Mouse (Mus musculus) MEL (cell line): ENCODE measurements around the gene Rpia. TPM values are rescaled to one million over a fixed set of nuclear protein-coding genes. Genes with fewer than 3 reads are reported as not detected.

ENCODE experiments used
- DNase-seq: peaks from one replicate; pipeline ENCODE4 v3.0.0; 2011; ENCODE audit warnings: low read depth, low spot score
- H3K27ac ChIP-seq: 2 replicates; pipeline ENCODE4 v1.5.1; 2012; ENCODE audit warnings: low read depth, mild to moderate bottlenecking, control low read depth, low read length, moderate library complexity; ENCODE audit not compliant: control insufficient read depth
- H3K27me3 ChIP-seq, 2 experiments: fragments of 150-350 bp in 1 of 2; sonication (generic) in 1 of 2; 2 replicates each; pipeline ENCODE4 v1.6.1; 2012; ENCODE audit warnings: low read length in 2 of 2, mild to moderate bottlenecking in 2 of 2, improper control_type of control experiment in 1 of 2, moderate library complexity in 1 of 2; ENCODE audit not compliant: insufficient read depth in 2 of 2, control insufficient read depth in 1 of 2
- H3K36me3 ChIP-seq, 2 experiments: 2 replicates each; pipeline ENCODE4 v1.6.1; 2012 to 2014; ENCODE audit warnings: low read length in 2 of 2, improper control_type of control experiment in 1 of 2, inconsistent platforms in 1 of 2, mild to moderate bottlenecking in 1 of 2; ENCODE audit not compliant: insufficient read depth in 2 of 2, control insufficient read depth in 1 of 2
- H3K4me1 ChIP-seq, 2 experiments: fragments of 150-350 bp in 1 of 2; sonication (generic) in 1 of 2; 2 replicates each; pipeline ENCODE4 v1.6.1; 2012; ENCODE audit warnings: low read length in 2 of 2, improper control_type of control experiment in 1 of 2, mild to moderate bottlenecking in 1 of 2; ENCODE audit not compliant: insufficient read depth in 2 of 2, control insufficient read depth in 1 of 2
- H3K4me3 ChIP-seq, 2 experiments: fragments of 150-350 bp in 1 of 2; sonication (generic) in 1 of 2; 2 replicates each; pipeline ENCODE4 v1.5.1; 2012; ENCODE audit warnings: low read depth in 2 of 2, low read length in 2 of 2, mild to moderate bottlenecking in 2 of 2, moderate library complexity in 2 of 2, control low read depth in 1 of 2, improper control_type of control experiment in 1 of 2; ENCODE audit not compliant: control insufficient read depth in 1 of 2, insufficient read depth in 1 of 2
- H3K79me2 ChIP-seq: 2 replicates; pipeline ENCODE4 v1.6.1; 2012; ENCODE audit warnings: mild to moderate bottlenecking, low read length, moderate library complexity; ENCODE audit not compliant: control insufficient read depth, poor library complexity, insufficient read depth
- H3K9ac ChIP-seq: 2 replicates; pipeline ENCODE4 v1.6.1; 2012; ENCODE audit warnings: low read depth, mild to moderate bottlenecking, control low read depth, low read length, moderate library complexity; ENCODE audit not compliant: control insufficient read depth, poor library complexity, severe bottlenecking
- H3K9me3 ChIP-seq: fragments of 150-350 bp; sonication (generic); replicated peaks from 2 replicates; pipeline ENCODE4 v1.6.1; 2012; ENCODE audit warnings: mild to moderate bottlenecking, low read length, improper control_type of control experiment, moderate library complexity; ENCODE audit not compliant: insufficient read depth
- CHD1 ChIP-seq: IDR thresholded peaks from 2 replicates; pipeline ENCODE4 v1.6.1; 2012; ENCODE audit warnings: low read depth, mild to moderate bottlenecking, inconsistent platforms, low read length, improper control_type of control experiment
- CHD2 ChIP-seq: IDR thresholded peaks from 2 replicates; pipeline ENCODE4 v1.6.1; 2011; ENCODE audit warnings: low read length, improper control_type of control experiment
- GABPA ChIP-seq: IDR thresholded peaks from 2 replicates; pipeline ENCODE4 v1.6.1; 2012; ENCODE audit warnings: low read depth, mild to moderate bottlenecking, inconsistent platforms, low read length, improper control_type of control experiment, moderate library complexity
- GATA1 ChIP-seq: IDR thresholded peaks from 2 replicates; pipeline ENCODE4 v1.6.1; 2011; ENCODE audit warnings: low read depth, low read length, improper control_type of control experiment
- HCFC1 ChIP-seq: IDR thresholded peaks from 2 replicates; pipeline ENCODE4 v1.6.1; 2012; ENCODE audit warnings: low read depth, mild to moderate bottlenecking, inconsistent platforms, low read length, improper control_type of control experiment, moderate library complexity
- MAFK ChIP-seq: IDR thresholded peaks from 2 replicates; pipeline ENCODE4 v1.6.1; 2011; ENCODE audit warnings: low read depth, mild to moderate bottlenecking, low read length, improper control_type of control experiment, borderline replicate concordance
- MXI1 ChIP-seq: IDR thresholded peaks from 2 replicates; pipeline ENCODE4 v1.6.1; 2011; ENCODE audit warnings: mild to moderate bottlenecking, low read depth, low read length, improper control_type of control experiment
- MYB ChIP-seq: IDR thresholded peaks from 2 replicates; pipeline ENCODE4 v1.6.1; 2011; ENCODE audit warnings: mild to moderate bottlenecking, low read depth, low read length, improper control_type of control experiment
- MYC ChIP-seq: IDR thresholded peaks from 2 replicates; pipeline ENCODE4 v1.6.1; 2011; ENCODE audit warnings: low read depth, mild to moderate bottlenecking, low read length, improper control_type of control experiment, moderate library complexity
- POLR2AphosphoS5 ChIP-seq: IDR thresholded peaks from 2 replicates; pipeline ENCODE4 v1.6.1; 2012; ENCODE audit warnings: low read depth, borderline replicate concordance, mild to moderate bottlenecking, inconsistent platforms, low read length, moderate library complexity, mixed read lengths
- RCOR1 ChIP-seq: IDR thresholded peaks from 2 replicates; pipeline ENCODE4 v1.6.1; 2012; ENCODE audit warnings: low read depth, mild to moderate bottlenecking, inconsistent platforms, low read length, improper control_type of control experiment
- SMC3 ChIP-seq: IDR thresholded peaks from 2 replicates; pipeline ENCODE4 v1.6.1; 2011; ENCODE audit warnings: low read depth, low read length, improper control_type of control experiment
- UBTF ChIP-seq: IDR thresholded peaks from 2 replicates; pipeline ENCODE4 v1.6.1; 2012; ENCODE audit warnings: low read depth, mild to moderate bottlenecking, inconsistent platforms, low read length, improper control_type of control experiment, moderate library complexity, borderline replicate concordance; ENCODE audit not compliant: insufficient read depth
- USF1 ChIP-seq: IDR thresholded peaks from 2 replicates; pipeline ENCODE4 v1.6.1; 2014; ENCODE audit warnings: low read depth, mild to moderate bottlenecking, inconsistent platforms, low read length, improper control_type of control experiment, moderate library complexity
- USF2 ChIP-seq, 2 experiments: IDR thresholded peaks; 2 replicates each; pipeline ENCODE4 v1.6.1; 2011 to 2012; ENCODE audit warnings: improper control_type of control experiment in 2 of 2, low read length in 2 of 2, borderline replicate concordance in 1 of 2, inconsistent platforms in 1 of 2, low read depth in 1 of 2, mild to moderate bottlenecking in 1 of 2; ENCODE audit not compliant: insufficient read depth in 1 of 2
- ZKSCAN1 ChIP-seq: IDR thresholded peaks from 2 replicates; pipeline ENCODE4 v1.6.1; 2012; ENCODE audit warnings: low read depth, mild to moderate bottlenecking, inconsistent platforms, low read length, improper control_type of control experiment, moderate library complexity
- ZNF384 ChIP-seq: IDR thresholded peaks from 2 replicates; pipeline ENCODE4 v1.6.1; 2012; ENCODE audit warnings: low read depth, mild to moderate bottlenecking, inconsistent platforms, low read length, improper control_type of control experiment
- polyA plus RNA-seq, 2 experiments: library from polyadenylated mRNA; stranded (reverse) in 1 of 2; unstranded in 1 of 2; fragments of >175 nt in 1 of 2; fragments of >200 nt in 1 of 2; gene quantifications; 2 replicates each; pipeline versions ENCODE4 v1.2.1 to v1.2.4; 2012; ENCODE audit warnings: low replicate concordance in 2 of 2, low read depth in 1 of 2; ENCODE audit not compliant: insufficient read length in 2 of 2, insufficient read depth in 1 of 2, missing spikeins in 1 of 2
- total RNA-seq: library from RNA; depleted of rRNA; stranded (reverse); fragments of 300-350 nt; gene quantifications from 2 replicates; pipeline ENCODE4 v1.2.3, GENCODE M21; 2012; rRNA removed

Rpia gene
- total and polyA plus RNA-seq, 3 experiments = 93.4 to 238 (median 180) TPM

- TF ChIP-seq MAFK (no peak), MYC (no peak), CHD1 (no peak), USF1 (no peak), MYB (no peak), HCFC1 (no peak), UBTF (no peak), GABPA (no peak), ZKSCAN1 (no peak), USF2 (IDR thresholded peaks at IDR 0.05; ENCODE audit: borderline replicate concordance in 1 of 2, insufficient read depth in 1 of 2, low read depth in 1 of 2, low read length in 2 of 2) (no peak), ZNF384 (no peak), MXI1 (no peak), SMC3 (no peak), GATA1 (no peak), POLR2AphosphoS5 (no peak), RCOR1 (no peak), CHD2 (no peak)
Measured at GRCm38 (mm10) chr6:70716701-70717393, 75.2 kb downstream of the Rpia start.

More at GRCm38 (mm10) chr6:70716701-70717393, 75.2 kb downstream of the Rpia start:
- Histone ChIP-seq H3K4me1 (peaks cover 2 to 4% of the 10 kb centered on the region in 2 experiments; a peak in 3 of 4 replicates), H3K36me3 (peaks cover 0 to 4% of the 10 kb centered on the region in 2 experiments; a peak in 2 of 4 replicates), H3K9me3 (no peaks in the 10 kb centered on the region), H3K27me3 (no peaks in the 10 kb centered on the region), H3K27ac (no peak overlapping the region), H3K4me3 (no peak overlapping the region), H3K79me2 (no peaks in the 10 kb centered on the region), H3K9ac (no peak overlapping the region)
- DNase-seq = no peak

Other genes starting within 250 kb of the Rpia start
- 9.0 and 9.1 TPM in 2 replicates for gene Eif2ak3, start 52.3 kb upstream of the Rpia start, total RNA-seq
- 1 to 10 TPM in 1 of 2 experiments, not detected in 1; 9.9 TPM for gene Eif2ak3, start 52.3 kb upstream of the Rpia start, polyA plus RNA-seq
- not detected in 2 replicates for gene Tex37, start 126.7 kb upstream of the Rpia start, total RNA-seq
- not detected for gene Tex37, start 126.7 kb upstream of the Rpia start, polyA plus RNA-seq
- gene Foxi3, start 164.3 kb upstream of the Rpia start, total RNA-seq = not detected in 2 replicates
- not detected for gene Foxi3, start 164.3 kb upstream of the Rpia start, polyA plus RNA-seq